Mouse (Mus musculus): ENCODE results near the gene Tubgcp6.

DNA sequence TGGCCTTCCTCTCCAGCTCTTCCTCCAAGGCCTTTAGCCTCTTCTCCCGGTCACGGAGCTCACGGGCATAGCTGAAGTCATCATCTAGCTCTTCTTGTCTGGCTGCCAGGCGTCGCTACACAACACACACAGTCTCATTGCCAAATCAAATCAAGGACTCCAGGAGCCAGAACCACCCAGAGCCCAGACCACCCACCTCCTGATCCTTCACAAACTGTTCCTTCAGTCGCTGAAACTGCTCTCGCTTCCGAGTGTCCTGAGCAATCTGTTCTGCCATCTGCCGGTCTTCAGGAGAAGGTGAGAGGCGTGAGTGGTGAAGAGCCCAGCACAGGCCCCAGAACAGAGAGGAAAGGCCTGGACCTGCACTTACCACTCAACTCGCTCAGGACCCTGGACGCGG lies 16.8 kb downstream of the Tubgcp6 start:
- TF ChIP-seq POLR2A (IDR thresholded peaks at IDR 0.05; ENCODE audit: insufficient read depth, low read depth, low read length) (no peak), CTCF (IDR thresholded peaks at IDR 0.05) (no peak)
